Mouse (Mus musculus) left cerebral cortex, adult 2 months (tissue): ENCODE measurements around the gene Pcyt1b. TPM values are rescaled to one million over a fixed set of nuclear protein-coding genes. Genes with fewer than 3 reads are reported as not detected.

Experiments used
- DNase-seq, 2 experiments: peaks; one replicate each; pipeline ENCODE4 v3.0.0; 2021 to 2022; ENCODE audit warnings: low spot score in 2 of 2, mixed read lengths in 1 of 2; ENCODE audit errors: extremely low spot score in 1 of 2
- H3K27ac ChIP-seq: fragments of 200-600 bp; 2 replicates; pipeline ENCODE4 v1.8.1; 2022
- H3K4me3 ChIP-seq: fragments of 200-600 bp; 2 replicates; pipeline ENCODE4 v1.8.1; 2022
- CTCF ChIP-seq: fragments of 200-600 bp; IDR thresholded peaks from 2 replicates; pipeline ENCODE4 v1.8.1; 2022; ENCODE audit warnings: antibody characterized with exemption, mild to moderate bottlenecking, moderate library complexity
- intact Hi-C: fragments of 180-260 bp; cut with DNase I; formaldehyde crosslinking; loops from one replicate; pipeline ENCODE4 v1.15.1; 2025
- total RNA-seq, 2 experiments: library from RNA; stranded (reverse); gene quantifications; 2 replicates each; pipeline ENCODE4 v1.2.3; 2021

The Pcyt1b gene
- total RNA-seq, 2 experiments from 2014 or later, result 27.8 to 33.5 TPM

GRCm38 (mm10) chrX:93749165-93749564 is 94.5 kb downstream of the Pcyt1b start:
- Histone ChIP-seq H3K4me3 (no peak overlapping the region), H3K27ac (no peak overlapping the region)
- DNase-seq, result no peak
- no peak for TF ChIP-seq CTCF
- intact Hi-C loops, result no loop called here

GRCm38 (mm10) chrX:93750566-93750965 is 95.9 kb downstream of the Pcyt1b start:
- TF ChIP-seq CTCF, result no peak

GRCm38 (mm10) chrX:93755210-93755842 is 100.7 kb downstream of the Pcyt1b start:
- Histone ChIP-seq H3K4me3 (no peak overlapping the region), H3K27ac (no peak overlapping the region)
- no peak for TF ChIP-seq CTCF
- DNase-seq, result no peak
- intact Hi-C loops, result no loop called here

More at GRCm38 (mm10) chrX:93750566-93750965, 95.9 kb downstream of the Pcyt1b start:
- no peak for DNase-seq
- Histone ChIP-seq H3K27ac (no peak overlapping the region), H3K4me3 (no peak overlapping the region)
- intact Hi-C loops, result no loop called here

GRCm38 (mm10) chrX:93756867-93757455 is 102.3 kb downstream of the Pcyt1b start:
- Histone ChIP-seq H3K4me3 (no peak overlapping the region), H3K27ac (no peak overlapping the region)
- no peak for DNase-seq
- no peak for TF ChIP-seq CTCF
- intact Hi-C loops, result no loop called here

- DNase-seq, result no peak
- TF ChIP-seq CTCF, result no peak
- Histone ChIP-seq H3K27ac (no peak overlapping the region), H3K4me3 (no peak overlapping the region)
- intact Hi-C loops, result no loop called here
Observed at GRCm38 (mm10) chrX:93760770-93761169, 106.1 kb downstream of the Pcyt1b start.

GRCm38 (mm10) chrX:93789562-93789961 is 134.9 kb downstream of the Pcyt1b start:
- no peak overlapping the region for H3K27ac ChIP-seq
- intact Hi-C loops, result no loop called here
- H3K4me3 ChIP-seq, result no peak overlapping the region
- TF ChIP-seq CTCF, result no peak
- no peak for DNase-seq

GRCm38 (mm10) chrX:93793168-93793567 is 138.5 kb downstream of the Pcyt1b start:
- intact Hi-C loops, result no loop called here
- Histone ChIP-seq H3K4me3 (no peak overlapping the region), H3K27ac (no peak overlapping the region)
- peak in 1 of 2 experiments; percentile 24 for DNase-seq
- peak; percentile 64 for TF ChIP-seq CTCF

Other genes with a start within 250 kb of the Pcyt1b start
- 1 to 10 TPM; 7.8 to 9.0 TPM for gene Pola1, start 22.7 kb upstream of the Pcyt1b start, total RNA-seq
- gene Pdk3, start 177.3 kb downstream of the Pcyt1b start, total RNA-seq, result 10 to 100 TPM; 40.7 to 41.5 TPM